Mouse (Mus musculus): ENCODE measurements around the gene Rxrb. TPM values are rescaled to one million over a fixed set of nuclear protein-coding genes. Genes with fewer than 3 reads are reported as not detected.
A peak's percentile ranks its signal among the peaks of the same experiment; 100 is the strongest.

The Rxrb gene
- polyA plus RNA-seq, 1 experiment from 2014 or later, result 16.4 TPM

- H3K9ac ChIP-seq (ENCODE audit: low read length), result no peak overlapping the region
- peak overlapping the region; percentile 94; the same call in 1 of the 2 replicates for H3K4me2 ChIP-seq (ENCODE audit: low read length)
- peaks cover 23 to 52% of the 10 kb centered on the region in 2 experiments for H3K4me1 ChIP-seq (ENCODE audit: control insufficient read depth in 2 of 2, insufficient read depth in 2 of 2, low read length in 2 of 2)
- H3K36me3 ChIP-seq (ENCODE audit: control insufficient read depth, insufficient read depth, low read length), result peaks cover 41% of the 10 kb centered on the region
- H3K4me3 ChIP-seq (ENCODE audit: control insufficient read depth in 1 of 2, insufficient read depth in 1 of 2, low read depth in 1 of 2, low read length in 2 of 2), result no peak overlapping the region
- H3K27me3 ChIP-seq (ENCODE audit: control insufficient read depth, insufficient read depth, low read length), result no peaks in the 10 kb centered on the region
- H3K9me3 ChIP-seq (ENCODE audit: control insufficient read depth, low read length), result no peaks in the 10 kb centered on the region
- 44% methylated on average over 2 of the region's 2 CpGs for WGBS
- ATAC-seq (ENCODE audit: insufficient number of reproducible peaks, insufficient read depth, low FRiP score, low read depth), result no peak
- no peak overlapping the region for H3K27ac ChIP-seq (replicated peaks in 1 of 2; ENCODE audit: control insufficient read depth in 1 of 2, insufficient read depth in 1 of 2, low read depth in 2 of 2, low read length in 2 of 2)
Observed at GRCm38 (mm10) chr17:34026221-34026620, 5.4 kb upstream of the Rxrb start.

GRCm38 (mm10) chr17:34026917-34027655 is 4.5 kb upstream of the Rxrb start:
- H3K4me3 ChIP-seq (ENCODE audit: control insufficient read depth in 1 of 2, insufficient read depth in 1 of 2, low read depth in 1 of 2, low read length in 2 of 2), result peak overlapping the region; percentile 69 to 70
- H3K27me3 ChIP-seq (ENCODE audit: control insufficient read depth, insufficient read depth, low read length), result no peaks in the 10 kb centered on the region
- H3K36me3 ChIP-seq (ENCODE audit: control insufficient read depth, insufficient read depth, low read length), result peaks cover 33% of the 10 kb centered on the region
- H3K9ac ChIP-seq (ENCODE audit: low read length), result peak overlapping the region; percentile 82
- 11% methylated on average over 30 of the region's 36 CpGs for WGBS
- ATAC-seq (ENCODE audit: insufficient number of reproducible peaks, insufficient read depth, low FRiP score, low read depth), result no peak
- peak overlapping the region; percentile 34 to 82 for H3K27ac ChIP-seq (replicated peaks in 1 of 2; ENCODE audit: control insufficient read depth in 1 of 2, insufficient read depth in 1 of 2, low read depth in 2 of 2, low read length in 2 of 2)
- peak overlapping the region; percentile 94 for H3K4me2 ChIP-seq (ENCODE audit: low read length)
- H3K9me3 ChIP-seq (ENCODE audit: control insufficient read depth, low read length), result no peaks in the 10 kb centered on the region
- H3K4me1 ChIP-seq (ENCODE audit: control insufficient read depth in 2 of 2, insufficient read depth in 2 of 2, low read length in 2 of 2), result peaks cover 23 to 52% of the 10 kb centered on the region in 2 experiments

- Histone ChIP-seq H3K4me2 (ENCODE audit: low read length) (peak within 1 kb of the TSS; percentile 94), H3K9ac (ENCODE audit: low read length) (peak within 1 kb of the TSS; percentile 82), H3K4me3 (ENCODE audit: control insufficient read depth in 1 of 2, insufficient read depth in 1 of 2, low read depth in 1 of 2, low read length in 2 of 2) (peak within 1 kb of the TSS; percentile 69 to 70), H3K36me3 (ENCODE audit: control insufficient read depth, insufficient read depth, low read length) (peaks cover 28% of the 10 kb centered on the region), H3K27me3 (ENCODE audit: control insufficient read depth, insufficient read depth, low read length) (no peaks in the 10 kb centered on the region), H3K27ac (replicated peaks in 1 of 2; ENCODE audit: control insufficient read depth in 1 of 2, insufficient read depth in 1 of 2, low read depth in 2 of 2, low read length in 2 of 2) (peak within 1 kb of the TSS; percentile 34 to 82), H3K9me3 (ENCODE audit: control insufficient read depth, low read length) (no peaks in the 10 kb centered on the region), H3K4me1 (ENCODE audit: control insufficient read depth in 2 of 2, insufficient read depth in 2 of 2, low read length in 2 of 2) (peaks cover 26 to 55% of the 10 kb centered on the region in 2 experiments)
- under 1% methylated on average over 46 of the region's 49 CpGs for WGBS
- ATAC-seq (ENCODE audit: insufficient number of reproducible peaks, insufficient read depth, low FRiP score, low read depth), result peak; percentile 73
Observed at GRCm38 (mm10) chr17:34027656-34028223, 3.9 kb upstream of the Rxrb start, which contains the start of gene H2-Ke6. Gene H2-Ke6 (minus strand): TSS chr17:34028060.

GRCm38 (mm10) chr17:34028501-34029149 is 3.0 kb upstream of the Rxrb start:
- peak overlapping the region; percentile 94; the same call in 1 of the 2 replicates for H3K4me2 ChIP-seq (ENCODE audit: low read length)
- H3K9ac ChIP-seq (ENCODE audit: low read length), result no peak overlapping the region

GRCm38 (mm10) chr17:34029150-34029889 is 2.3 kb upstream of the Rxrb start:
- H3K36me3 ChIP-seq (ENCODE audit: control insufficient read depth, insufficient read depth, low read length), result peaks cover 34% of the 10 kb centered on the region
- ATAC-seq (ENCODE audit: insufficient number of reproducible peaks, insufficient read depth, low FRiP score, low read depth), result no peak
- peak overlapping the region; percentile 81 for H3K4me2 ChIP-seq (ENCODE audit: low read length)
- H3K4me3 ChIP-seq (ENCODE audit: control insufficient read depth in 1 of 2, insufficient read depth in 1 of 2, low read depth in 1 of 2, low read length in 2 of 2), result peak overlapping the region in 1 of 2 experiments; percentile 78; a peak in 1 of 4 replicates
- H3K27me3 ChIP-seq (ENCODE audit: control insufficient read depth, insufficient read depth, low read length), result no peaks in the 10 kb centered on the region
- no peak overlapping the region for H3K27ac ChIP-seq (replicated peaks in 1 of 2; ENCODE audit: control insufficient read depth in 1 of 2, insufficient read depth in 1 of 2, low read depth in 2 of 2, low read length in 2 of 2)
- WGBS, result 86% methylated on average over 18 of the region's 18 CpGs
- H3K9me3 ChIP-seq (ENCODE audit: control insufficient read depth, low read length), result no peaks in the 10 kb centered on the region
- peak overlapping the region; percentile 92; the same call in 1 of the 2 replicates for H3K9ac ChIP-seq (ENCODE audit: low read length)
- H3K4me1 ChIP-seq (ENCODE audit: control insufficient read depth in 2 of 2, insufficient read depth in 2 of 2, low read length in 2 of 2), result peaks cover 27 to 54% of the 10 kb centered on the region in 2 experiments

More at GRCm38 (mm10) chr17:34028501-34029149, 3.0 kb upstream of the Rxrb start:
- no peak overlapping the region; a peak in 1 of 4 replicates for H3K4me3 ChIP-seq (ENCODE audit: control insufficient read depth in 1 of 2, insufficient read depth in 1 of 2, low read depth in 1 of 2, low read length in 2 of 2)
- peaks cover 27 to 54% of the 10 kb centered on the region in 2 experiments for H3K4me1 ChIP-seq (ENCODE audit: control insufficient read depth in 2 of 2, insufficient read depth in 2 of 2, low read length in 2 of 2)
- ATAC-seq (ENCODE audit: insufficient number of reproducible peaks, insufficient read depth, low FRiP score, low read depth), result no peak
- WGBS, result 74% methylated on average over 17 of the region's 17 CpGs
- no peaks in the 10 kb centered on the region for H3K9me3 ChIP-seq (ENCODE audit: control insufficient read depth, low read length)
- H3K36me3 ChIP-seq (ENCODE audit: control insufficient read depth, insufficient read depth, low read length), result peaks cover 27% of the 10 kb centered on the region
- H3K27ac ChIP-seq (replicated peaks in 1 of 2; ENCODE audit: control insufficient read depth in 1 of 2, insufficient read depth in 1 of 2, low read depth in 2 of 2, low read length in 2 of 2), result peak overlapping the region in 1 of 2 experiments; percentile 82; a peak in 1 of 4 replicates
- H3K27me3 ChIP-seq (ENCODE audit: control insufficient read depth, insufficient read depth, low read length), result no peaks in the 10 kb centered on the region

- Histone ChIP-seq H3K9me3 (ENCODE audit: control insufficient read depth, low read length) (no peaks in the 10 kb centered on the region), H3K36me3 (ENCODE audit: control insufficient read depth, insufficient read depth, low read length) (peaks cover 39% of the 10 kb centered on the region), H3K4me1 (ENCODE audit: control insufficient read depth in 2 of 2, insufficient read depth in 2 of 2, low read length in 2 of 2) (peaks cover 27 to 54% of the 10 kb centered on the region in 2 experiments), H3K27me3 (ENCODE audit: control insufficient read depth, insufficient read depth, low read length) (no peaks in the 10 kb centered on the region), H3K27ac (replicated peaks in 1 of 2; ENCODE audit: control insufficient read depth in 1 of 2, insufficient read depth in 1 of 2, low read depth in 2 of 2, low read length in 2 of 2) (0 out of 4 replicates have a peak overlapping the region, but pooled peaks of 1 of the 2 experiments have one; percentile 94), H3K4me3 (ENCODE audit: control insufficient read depth in 1 of 2, insufficient read depth in 1 of 2, low read depth in 1 of 2, low read length in 2 of 2) (peak overlapping the region; percentile 78 to 90), H3K4me2 (ENCODE audit: low read length) (peak overlapping the region; percentile 81), H3K9ac (ENCODE audit: low read length) (peak overlapping the region; percentile 92)
- WGBS, result 79% methylated on average over 21 of the region's 21 CpGs
- ATAC-seq (ENCODE audit: insufficient number of reproducible peaks, insufficient read depth, low FRiP score, low read depth), result no peak
Observed at GRCm38 (mm10) chr17:34029890-34030595, 1.6 kb upstream of the Rxrb start.

All from heart, embryonic 14.5 days (tissue).